Mouse (Mus musculus) CH12.LX (cell line): ENCODE measurements around the gene C8b. TPM values are rescaled to one million over a fixed set of nuclear protein-coding genes. Genes with fewer than 3 reads are reported as not detected.

Experiments used
- DNase-seq: peaks from one replicate; pipeline ENCODE4 v3.0.0-alpha.2; 2013; ENCODE audit errors: extremely low read depth
- H3K27ac ChIP-seq: 2 replicates; pipeline ENCODE4 v1.5.1; 2012; ENCODE audit warnings: low read depth, mild to moderate bottlenecking, control low read depth, moderate library complexity; ENCODE audit not compliant: insufficient read depth
- H3K27me3 ChIP-seq: replicated peaks from 2 replicates; pipeline ENCODE3; 2012; ENCODE audit warnings: inconsistent platforms
- H3K36me3 ChIP-seq, 2 experiments: replicated peaks in 1 of 2; 2 replicates each; pipeline versions ENCODE3 to v1.6.1; 2012; ENCODE audit warnings: inconsistent platforms in 1 of 2, low read length in 1 of 2, mild to moderate bottlenecking in 1 of 2, mixed read lengths in 1 of 2, moderate library complexity in 1 of 2; ENCODE audit not compliant: control insufficient read depth in 1 of 2, insufficient read depth in 1 of 2
- H3K4me1 ChIP-seq, 2 experiments: 2 replicates each; pipeline ENCODE4 v1.6.1; 2012; ENCODE audit warnings: inconsistent platforms in 1 of 2, moderate library complexity in 1 of 2; ENCODE audit not compliant: insufficient read depth in 2 of 2, control insufficient read depth in 1 of 2
- H3K4me2 ChIP-seq: 2 replicates; pipeline ENCODE4 v1.6.1; 2012; ENCODE audit warnings: low read depth, mild to moderate bottlenecking, control low read depth; ENCODE audit not compliant: poor library complexity, insufficient read depth, severe bottlenecking
- H3K4me3 ChIP-seq, 3 experiments: fragments of 150-350 bp in 1 of 3; sonication (generic) in 1 of 3; replicated peaks in 1 of 3; 2 replicates each; pipeline versions ENCODE3 to v1.5.1; 2011 to 2012; ENCODE audit warnings: low read depth in 2 of 3, low read length in 2 of 3, mild to moderate bottlenecking in 2 of 3, moderate library complexity in 2 of 3, control low read depth in 1 of 3, improper control_type of control experiment in 1 of 3, inconsistent platforms in 1 of 3, mixed read lengths in 1 of 3; ENCODE audit not compliant: poor library complexity in 1 of 3
- H3K79me2 ChIP-seq: replicated peaks from 2 replicates; pipeline ENCODE4 v1.6.1; 2012; ENCODE audit warnings: mild to moderate bottlenecking, moderate library complexity; ENCODE audit not compliant: control insufficient read depth, poor library complexity, insufficient read depth, severe bottlenecking; ENCODE audit errors: extremely low read depth
- H3K9ac ChIP-seq: 2 replicates; pipeline ENCODE4 v1.6.1; 2012; ENCODE audit warnings: low read depth, mild to moderate bottlenecking, control low read depth, moderate library complexity; ENCODE audit not compliant: insufficient read depth
- H3K9me3 ChIP-seq: replicated peaks from 2 replicates; pipeline ENCODE3; 2012; ENCODE audit warnings: low read length, inconsistent platforms, mixed read lengths
- CHD2 ChIP-seq: IDR thresholded peaks from 2 replicates; pipeline ENCODE4 v1.6.1; 2011; ENCODE audit warnings: low read length, improper control_type of control experiment
- CTCF ChIP-seq, 2 experiments: IDR thresholded peaks in 1 of 2; conservative IDR thresholded peaks in 1 of 2; 2 replicates each; pipeline ENCODE4 v1.5.1; 2011 to 2012; ENCODE audit warnings: low read depth in 2 of 2, low read length in 2 of 2, improper control_type of control experiment in 1 of 2, inconsistent platforms in 1 of 2, mild to moderate bottlenecking in 1 of 2, moderate library complexity in 1 of 2
- ELF1 ChIP-seq: IDR thresholded peaks from 2 replicates; pipeline ENCODE4 v1.6.1; 2014; ENCODE audit warnings: low read depth, mild to moderate bottlenecking, inconsistent platforms, low read length, improper control_type of control experiment
- ETS1 ChIP-seq: conservative IDR thresholded peaks from 2 replicates; pipeline ENCODE4 v1.6.1; 2012; ENCODE audit warnings: low read depth, mild to moderate bottlenecking, inconsistent platforms, low read length, improper control_type of control experiment, moderate library complexity
- GABPA ChIP-seq: IDR thresholded peaks from 2 replicates; pipeline ENCODE4 v1.6.1; 2012; ENCODE audit warnings: low read depth, low read length, improper control_type of control experiment, inconsistent platforms; ENCODE audit not compliant: insufficient replicate concordance
- HCFC1 ChIP-seq: IDR thresholded peaks from 2 replicates; pipeline ENCODE4 v1.6.1; 2012; ENCODE audit warnings: low read depth, mild to moderate bottlenecking, inconsistent platforms, low read length, improper control_type of control experiment
- JUN ChIP-seq: IDR thresholded peaks from 2 replicates; pipeline ENCODE4 v1.6.1; 2011; ENCODE audit warnings: low read depth, mild to moderate bottlenecking, low read length, improper control_type of control experiment, moderate library complexity; ENCODE audit not compliant: insufficient read depth
- KAT2A ChIP-seq: IDR thresholded peaks from 2 replicates; pipeline ENCODE4 v1.6.1; 2012; ENCODE audit warnings: low read length, improper control_type of control experiment, inconsistent platforms; ENCODE audit not compliant: insufficient replicate concordance
- MAX ChIP-seq: IDR thresholded peaks from 2 replicates; pipeline ENCODE4 v1.6.1; 2011; ENCODE audit warnings: low read length, improper control_type of control experiment
- MAZ ChIP-seq: IDR thresholded peaks from 2 replicates; pipeline ENCODE4 v1.6.1; 2012; ENCODE audit warnings: low read depth, mild to moderate bottlenecking, inconsistent platforms, low read length, improper control_type of control experiment, moderate library complexity
- MEF2A ChIP-seq: IDR thresholded peaks from 2 replicates; pipeline ENCODE4 v1.6.1; 2014; ENCODE audit warnings: low read depth, mild to moderate bottlenecking, inconsistent platforms, low read length, improper control_type of control experiment, borderline replicate concordance
- MYC ChIP-seq: IDR thresholded peaks from 2 replicates; pipeline ENCODE4 v1.6.1; 2011; ENCODE audit warnings: low read depth, mild to moderate bottlenecking, improper control_type of control experiment, low read length
- NRF1 ChIP-seq: IDR thresholded peaks from 2 replicates; pipeline ENCODE4 v1.6.1; 2014; ENCODE audit warnings: low read depth, mild to moderate bottlenecking, inconsistent platforms, low read length, improper control_type of control experiment, moderate library complexity
- PAX5 ChIP-seq: IDR thresholded peaks from 2 replicates; pipeline ENCODE4 v1.6.1; 2012; ENCODE audit warnings: low read length, inconsistent platforms, mixed read lengths
- RAD21 ChIP-seq: IDR thresholded peaks from 2 replicates; pipeline ENCODE4 v1.6.1; 2011; ENCODE audit warnings: low read depth, mild to moderate bottlenecking, low read length, improper control_type of control experiment, moderate library complexity
- RCOR1 ChIP-seq: conservative IDR thresholded peaks from 2 replicates; pipeline ENCODE4 v1.6.1; 2012; ENCODE audit warnings: low read depth, mild to moderate bottlenecking, inconsistent platforms, low read length, improper control_type of control experiment
- SIN3A ChIP-seq: IDR thresholded peaks from 2 replicates; pipeline ENCODE4 v1.6.1; 2012; ENCODE audit warnings: low read length, improper control_type of control experiment, inconsistent platforms
- UBTF ChIP-seq: IDR thresholded peaks from 2 replicates; pipeline ENCODE4 v1.6.1; 2012; ENCODE audit warnings: low read depth, mild to moderate bottlenecking, inconsistent platforms, low read length, improper control_type of control experiment, moderate library complexity
- ZC3H11A ChIP-seq: IDR thresholded peaks from 2 replicates; pipeline ENCODE4 v1.6.1; 2012; ENCODE audit warnings: low read depth, mild to moderate bottlenecking, inconsistent platforms, low read length, improper control_type of control experiment
- ZMIZ1 ChIP-seq: IDR thresholded peaks from 2 replicates; pipeline ENCODE4 v1.6.1; 2012; ENCODE audit warnings: low read depth, mild to moderate bottlenecking, inconsistent platforms, low read length, improper control_type of control experiment
- dilution Hi-C: fragments of 300-500 bp; cut with MboI; formaldehyde crosslinking; loops from 2 replicates; pipeline ENCODE4 v1.14.3; 2020; ENCODE audit warnings: low sequenced_read_pairs; ENCODE audit not compliant: extremely low pct_unique_long_range_greater_than_20kb, extremely low pct_ligation_motif_present
- in situ Hi-C: fragments of 300-500 bp; cut with MboI; formaldehyde crosslinking; loops from 3 replicates; pipeline ENCODE4 v1.14.3; 2019; ENCODE audit warnings: low sequenced_read_pairs, low pct_ligation_motif_present, low pct_unique_long_range_greater_than_20kb, mixed read lengths
- polyA plus RNA-seq: library from polyadenylated mRNA; unstranded; fragments of >175 nt; gene quantifications from 2 replicates; pipeline ENCODE4 v1.2.1, GENCODE M21; 2012; ENCODE audit warnings: low read depth; ENCODE audit not compliant: insufficient read length
- total RNA-seq, 2 experiments: library from RNA; depleted of rRNA; stranded (reverse); fragments of 300-350 nt in 1 of 2; fragments of >200 nt in 1 of 2; gene quantifications; 2 replicates each; pipeline ENCODE4 v1.2.3; 2012 to 2014

The C8b gene
- not detected in 2 replicates for total RNA-seq (2012; rRNA removed)
- total RNA-seq (2014; rRNA removed): 0.13 TPM in 1 of 2 replicates, not detected in the other
- 0.23 and 0.38 TPM in 2 replicates for polyA plus RNA-seq

DNA sequence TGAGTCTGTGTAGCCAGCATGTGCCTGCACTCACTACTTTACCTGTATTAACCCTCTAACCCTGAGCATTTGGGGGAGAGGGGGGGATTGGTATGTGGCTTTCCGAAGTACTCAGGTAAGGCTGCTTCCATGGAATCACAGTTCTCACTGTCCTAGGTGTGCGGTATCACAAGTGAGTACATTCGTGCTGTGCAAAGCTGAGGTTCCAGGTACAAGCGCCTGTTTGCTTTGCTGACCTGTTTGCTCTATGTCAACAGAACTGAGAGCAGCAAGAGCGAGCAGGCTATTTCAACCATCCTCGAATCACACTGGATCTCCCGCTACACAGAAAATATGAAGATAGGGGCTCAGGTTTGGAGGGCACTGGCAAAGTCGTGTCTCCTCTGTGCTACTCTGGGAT is at the start of gene C8b:
C8b (plus strand) TSS at position 253 of the 400 bp plus-strand sequence.
- in situ Hi-C loops: no loop called here
- TF ChIP-seq PAX5 (no peak), HCFC1 (no peak), NRF1 (no peak), MAZ (no peak), ELF1 (no peak), ZC3H11A (no peak), MAX (no peak), GABPA (no peak), KAT2A (no peak), JUN (no peak), RAD21 (no peak), CHD2 (no peak), CTCF (conservative IDR thresholded peaks at IDR 0.05 in 1 of 2, IDR thresholded peaks at IDR 0.05 in 1 of 2; ENCODE audit: low read depth in 2 of 2, low read length in 2 of 2) (no peak), ETS1 (no peak), UBTF (no peak), SIN3A (no peak), ZMIZ1 (no peak), MEF2A (no peak), MYC (no peak)
- TF ChIP-seq, all 38 proteins: peak for 0
- no peak for DNase-seq
- H3K4me2 ChIP-seq: no peak within 1 kb of the TSS
- no peak within 1 kb of the TSS for H3K27ac ChIP-seq
- no peaks in the 10 kb centered on the region for H3K79me2 ChIP-seq
- H3K27me3 ChIP-seq: no peaks in the 10 kb centered on the region
- peaks cover 44% of the 10 kb centered on the region for H3K9me3 ChIP-seq
- no peaks in the 10 kb centered on the region for H3K36me3 ChIP-seq
- H3K4me3 ChIP-seq: no peak within 1 kb of the TSS
- H3K9ac ChIP-seq: no peak within 1 kb of the TSS
- no peaks in the 10 kb centered on the region for H3K4me1 ChIP-seq
- dilution Hi-C loops: no loop called here

GRCm38 (mm10) chr4:104716506-104716905 is 49.6 kb upstream of the C8b start:
- no peak overlapping the region for H3K4me3 ChIP-seq
- H3K79me2 ChIP-seq: no peaks in the 10 kb centered on the region
- no peaks in the 10 kb centered on the region for H3K27me3 ChIP-seq
- no peak overlapping the region for H3K27ac ChIP-seq
- peaks cover 0 to 5% of the 10 kb centered on the region in 2 experiments; a peak in 1 of 4 replicates for H3K4me1 ChIP-seq
- no peak overlapping the region for H3K9ac ChIP-seq
- dilution Hi-C loops (no loop called here), in situ Hi-C loops (no loop called here)
- TF ChIP-seq ZMIZ1: no peak
- TF ChIP-seq CTCF (conservative IDR thresholded peaks at IDR 0.05 in 1 of 2, IDR thresholded peaks at IDR 0.05 in 1 of 2; ENCODE audit: low read depth in 2 of 2, low read length in 2 of 2): no peak
- no peak for TF ChIP-seq MEF2A
- TF ChIP-seq RCOR1: no peak
- no peak overlapping the region for H3K4me2 ChIP-seq
- H3K36me3 ChIP-seq: no peaks in the 10 kb centered on the region
- no peak for DNase-seq
- H3K9me3 ChIP-seq: peaks cover 42% of the 10 kb centered on the region
